Mouse (Mus musculus) midbrain, embryonic 16.5 days (tissue): ENCODE measurements around the gene Hs6st3. TPM values are rescaled to one million over a fixed set of nuclear protein-coding genes. Genes with fewer than 3 reads are reported as not detected.

ENCODE experiments used
- ATAC-seq: fragments of 200-750 bp; cut with Nextera tagmentation; 2 replicates; pipeline ENCODE4 v1.8.0; 2017; ENCODE audit warnings: moderate TSS enrichment
- H3K27ac ChIP-seq: fragments of 300-500 bp; sonication (generic); 2 replicates; pipeline ENCODE4 v1.5.1; 2014; ENCODE audit warnings: mild to moderate bottlenecking, low read length, mixed read lengths
- H3K27me3 ChIP-seq: fragments of 300-500 bp; sonication (generic); 2 replicates; pipeline ENCODE4 v1.6.1; 2014; ENCODE audit warnings: low read depth, low read length, mixed read lengths; ENCODE audit not compliant: control insufficient read depth, insufficient read depth
- H3K36me3 ChIP-seq: fragments of 300-500 bp; sonication (generic); 2 replicates; pipeline ENCODE4 v1.6.1; 2014; ENCODE audit warnings: mild to moderate bottlenecking, low read length, moderate library complexity, mixed read lengths; ENCODE audit not compliant: control insufficient read depth, insufficient read depth
- H3K4me1 ChIP-seq: fragments of 300-500 bp; sonication (generic); 2 replicates; pipeline ENCODE4 v1.6.1; 2014; ENCODE audit warnings: mild to moderate bottlenecking, low read length, mixed read lengths; ENCODE audit not compliant: control insufficient read depth, insufficient read depth
- H3K4me2 ChIP-seq: fragments of 300-500 bp; sonication (generic); 2 replicates; pipeline ENCODE4 v1.6.1; 2014; ENCODE audit warnings: mild to moderate bottlenecking, low read length, mixed read lengths
- H3K4me3 ChIP-seq: fragments of 300-500 bp; sonication (generic); 2 replicates; pipeline ENCODE4 v1.5.1; 2014; ENCODE audit warnings: low read depth, mild to moderate bottlenecking, low read length, moderate library complexity, mixed read lengths
- H3K9ac ChIP-seq: fragments of 300-500 bp; sonication (generic); 2 replicates; pipeline ENCODE4 v1.6.1; 2014; ENCODE audit warnings: low read depth, low read length, mixed read lengths
- H3K9me3 ChIP-seq: fragments of 300-500 bp; sonication (generic); replicated peaks from 2 replicates; pipeline ENCODE4 v1.6.1; 2014; ENCODE audit warnings: mild to moderate bottlenecking, low read length, mixed read lengths; ENCODE audit not compliant: control insufficient read depth, poor library complexity, severe bottlenecking
- WGBS: fragments of 180-500 bp; shearing (Covaris S2); extraction: QIAGEN DNeasy Blood & Tissue Kit; methylation state at CpG from one replicate; pipeline ENCODE4 v1.1.7; 2014; 5-methylcytosine and 5-hydroxymethylcytosine counted together
- polyA plus RNA-seq: library from polyadenylated mRNA; unstranded; fragments of >200 nt; fragmentation: Nextera tagmentation; extraction: Ambion mirVana; gene quantifications from 2 replicates; pipeline ENCODE4 v1.2.1, GENCODE M21; 2015

The Hs6st3 gene
- polyA plus RNA-seq, 1 experiment from 2014 or later, result 1.3 TPM

DNA sequence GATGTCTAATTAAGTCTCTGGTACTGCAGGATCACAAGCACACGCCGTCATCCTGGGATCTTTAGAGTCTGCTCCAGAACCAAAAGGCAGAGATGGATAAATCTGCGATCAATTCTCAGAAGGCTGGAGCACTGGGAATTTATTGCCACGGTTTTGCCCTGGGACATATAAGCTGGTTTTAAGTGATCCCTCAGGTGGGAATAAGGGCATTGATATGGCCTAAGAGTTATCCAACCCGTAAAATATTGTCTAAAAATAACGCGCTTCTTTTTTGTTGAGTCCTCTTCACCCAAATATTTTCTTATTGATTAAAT is 693.8 kb downstream of the Hs6st3 start:
- ATAC-seq, result peak; percentile 59; the same call in 1 of the 2 replicates
- H3K9ac ChIP-seq, result no peak overlapping the region
- no peaks in the 10 kb centered on the region for H3K27me3 ChIP-seq
- H3K27ac ChIP-seq, result peak overlapping the region; percentile 40
- no peaks in the 10 kb centered on the region for H3K36me3 ChIP-seq
- H3K4me2 ChIP-seq, result peak overlapping the region; percentile 40
- no peak overlapping the region for H3K4me3 ChIP-seq
- 40% methylated on average over 7 of the region's 7 CpGs for WGBS
- H3K4me1 ChIP-seq, result peaks cover 31% of the 10 kb centered on the region
- no peaks in the 10 kb centered on the region for H3K9me3 ChIP-seq

DNA sequence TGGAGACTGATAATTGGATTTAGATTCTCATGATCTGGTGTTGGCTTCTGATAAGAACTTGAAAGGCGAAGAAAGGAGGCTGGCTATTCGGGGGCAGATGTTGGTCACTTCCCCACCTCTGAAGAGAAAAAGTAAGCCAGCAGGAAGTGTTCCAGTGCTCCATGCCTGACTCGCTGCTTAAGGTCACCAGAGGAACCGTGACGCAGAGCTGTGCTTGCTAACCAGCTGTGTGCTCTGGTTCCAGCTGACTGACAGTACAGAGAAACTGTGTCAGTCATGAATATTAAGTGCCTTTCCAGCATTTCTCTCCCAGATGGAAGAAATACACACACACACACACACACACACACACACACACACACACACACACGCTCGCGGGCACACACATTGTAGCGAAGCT is 694.8 kb downstream of the Hs6st3 start:
- WGBS, result 20% methylated on average over 9 of the region's 9 CpGs
- Histone ChIP-seq H3K4me1 (peaks cover 31% of the 10 kb centered on the region), H3K9ac (no peak overlapping the region), H3K9me3 (no peaks in the 10 kb centered on the region), H3K27ac (peak overlapping the region; percentile 53), H3K36me3 (no peaks in the 10 kb centered on the region), H3K4me2 (peak overlapping the region; percentile 12; the same call in 1 of the 2 replicates), H3K4me3 (no peak overlapping the region), H3K27me3 (no peaks in the 10 kb centered on the region)
- peak; percentile 66; the same call in 1 of the 2 replicates for ATAC-seq

GRCm38 (mm10) chr14:119834008-119834700 is 696.0 kb downstream of the Hs6st3 start:
- Histone ChIP-seq H3K4me2 (no peak overlapping the region), H3K4me3 (no peak overlapping the region), H3K27me3 (no peaks in the 10 kb centered on the region), H3K4me1 (peaks cover 31% of the 10 kb centered on the region), H3K9ac (no peak overlapping the region), H3K27ac (no peak overlapping the region), H3K36me3 (no peaks in the 10 kb centered on the region), H3K9me3 (no peaks in the 10 kb centered on the region)
- 25% methylated on average over 8 of the region's 8 CpGs for WGBS
- no peak for ATAC-seq

GRCm38 (mm10) chr14:119836051-119836450 is 697.9 kb downstream of the Hs6st3 start:
- Histone ChIP-seq H3K27me3 (no peaks in the 10 kb centered on the region), H3K9me3 (no peaks in the 10 kb centered on the region), H3K36me3 (no peaks in the 10 kb centered on the region), H3K9ac (no peak overlapping the region), H3K4me1 (peaks cover 28% of the 10 kb centered on the region), H3K27ac (no peak overlapping the region), H3K4me2 (no peak overlapping the region), H3K4me3 (no peak overlapping the region)
- WGBS, result 92% methylated on average over 3 of the region's 3 CpGs
- ATAC-seq, result no peak

GRCm38 (mm10) chr14:119847540-119847939 is 709.4 kb downstream of the Hs6st3 start:
- Histone ChIP-seq H3K4me2 (no peak overlapping the region), H3K4me3 (no peak overlapping the region), H3K36me3 (no peaks in the 10 kb centered on the region), H3K9me3 (no peaks in the 10 kb centered on the region), H3K27me3 (no peaks in the 10 kb centered on the region; the same call in 1 of the 2 replicates), H3K4me1 (peaks cover 4% of the 10 kb centered on the region), H3K9ac (no peak overlapping the region), H3K27ac (no peak overlapping the region)
- ATAC-seq, result no peak
- 87% methylated on average over 12 of the region's 12 CpGs for WGBS

GRCm38 (mm10) chr14:119848759-119849298 is 710.7 kb downstream of the Hs6st3 start:
- no peak overlapping the region for H3K27ac ChIP-seq
- no peak overlapping the region for H3K4me2 ChIP-seq
- 76% methylated on average over 4 of the region's 4 CpGs for WGBS
- H3K4me1 ChIP-seq, result peaks cover 4% of the 10 kb centered on the region
- H3K9ac ChIP-seq, result no peak overlapping the region
- no peaks in the 10 kb centered on the region for H3K36me3 ChIP-seq
- ATAC-seq, result no peak
- H3K4me3 ChIP-seq, result no peak overlapping the region
- no peaks in the 10 kb centered on the region; the same call in 1 of the 2 replicates for H3K27me3 ChIP-seq
- H3K9me3 ChIP-seq, result no peaks in the 10 kb centered on the region

GRCm38 (mm10) chr14:119849338-119849737 is 711.2 kb downstream of the Hs6st3 start:
- Histone ChIP-seq H3K4me2 (no peak overlapping the region), H3K9ac (no peak overlapping the region), H3K4me1 (peaks cover 4% of the 10 kb centered on the region), H3K36me3 (no peaks in the 10 kb centered on the region), H3K27me3 (no peaks in the 10 kb centered on the region; the same call in 1 of the 2 replicates), H3K9me3 (no peaks in the 10 kb centered on the region), H3K27ac (no peak overlapping the region), H3K4me3 (no peak overlapping the region)
- no peak for ATAC-seq
- 94% methylated on average over 7 of the region's 7 CpGs for WGBS

GRCm38 (mm10) chr14:119852139-119852538 is 714.0 kb downstream of the Hs6st3 start:
- ATAC-seq, result 0 out of 2 replicates have a peak, but pooled peaks have one; percentile 61
- no peaks in the 10 kb centered on the region for H3K36me3 ChIP-seq
- H3K27ac ChIP-seq, result peak overlapping the region; percentile 26; the same call in 1 of the 2 replicates
- WGBS, result 6% methylated on average over 5 of the region's 5 CpGs
- H3K9ac ChIP-seq, result no peak overlapping the region; the same call in 1 of the 2 replicates
- no peaks in the 10 kb centered on the region for H3K9me3 ChIP-seq
- peak overlapping the region; percentile 42 for H3K4me2 ChIP-seq
- H3K4me3 ChIP-seq, result no peak overlapping the region
- H3K27me3 ChIP-seq, result no peaks in the 10 kb centered on the region; the same call in 1 of the 2 replicates
- peaks cover 14% of the 10 kb centered on the region for H3K4me1 ChIP-seq
